Mouse (Mus musculus) ES-Bruce4 (cell line): ENCODE measurements around the gene Trpc1.

Experiments
- CTCF ChIP-seq: IDR thresholded peaks from one replicate; pipeline ENCODE4 v1.8.1; 2011; ENCODE audit warnings: low read depth, low read length
- EP300 ChIP-seq: IDR thresholded peaks from 2 replicates; pipeline ENCODE4 v1.6.1; 2011; ENCODE audit warnings: low read depth, low read length; ENCODE audit not compliant: insufficient read depth
- POLR2A ChIP-seq: IDR thresholded peaks from one replicate; pipeline ENCODE4 v1.8.1; 2011; ENCODE audit warnings: low read length; ENCODE audit not compliant: insufficient read depth

- TF ChIP-seq CTCF (no peak), EP300 (no peak), POLR2A (no peak)
Measured at GRCm38 (mm10) chr9:95793986-95794744, 44.0 kb upstream of the Trpc1 start.
